Mouse (Mus musculus) embryonic facial prominence, embryonic 13.5 days (tissue): ENCODE data around the gene Wfdc3. TPM values are rescaled to one million over a fixed set of nuclear protein-coding genes. Genes with fewer than 3 reads are reported as not detected.

Experiments
- ATAC-seq: fragments of 200-750 bp; cut with Nextera tagmentation; 2 replicates; pipeline ENCODE4 v1.8.0; 2017; ENCODE audit warnings: low read depth; ENCODE audit not compliant: insufficient number of reproducible peaks, insufficient read depth, low FRiP score, low TSS enrichment
- H3K27ac ChIP-seq: fragments of 300-500 bp; sonication (generic); 2 replicates; pipeline ENCODE4 v1.5.1; 2015; ENCODE audit warnings: moderate library complexity, mild to moderate bottlenecking, inconsistent platforms
- H3K27me3 ChIP-seq: fragments of 300-500 bp; sonication (generic); 2 replicates; pipeline ENCODE4 v1.6.1; 2015; ENCODE audit warnings: mild to moderate bottlenecking, inconsistent platforms
- H3K36me3 ChIP-seq: fragments of 300-500 bp; sonication (generic); 2 replicates; pipeline ENCODE4 v1.6.1; 2015; ENCODE audit warnings: mild to moderate bottlenecking, inconsistent platforms
- H3K4me1 ChIP-seq: fragments of 300-500 bp; sonication (generic); 2 replicates; pipeline ENCODE4 v1.6.1; 2015; ENCODE audit warnings: inconsistent platforms
- H3K4me2 ChIP-seq: fragments of 300-500 bp; sonication (generic); 2 replicates; pipeline ENCODE4 v1.6.1; 2015; ENCODE audit warnings: moderate library complexity, mild to moderate bottlenecking, inconsistent platforms
- H3K4me3 ChIP-seq: fragments of 300-500 bp; sonication (generic); 2 replicates; pipeline ENCODE4 v1.5.1; 2015; ENCODE audit warnings: mild to moderate bottlenecking, inconsistent platforms
- H3K9ac ChIP-seq: fragments of 300-500 bp; sonication (generic); 2 replicates; pipeline ENCODE4 v1.6.1; 2015; ENCODE audit warnings: mild to moderate bottlenecking, inconsistent platforms
- H3K9me3 ChIP-seq: fragments of 300-500 bp; sonication (generic); 2 replicates; pipeline ENCODE4 v1.6.1; 2016; ENCODE audit warnings: inconsistent platforms
- WGBS: fragments of 180-500 bp; shearing (Covaris S2); methylation state at CpG from one replicate; pipeline ENCODE4 v1.1.7; 2015; ENCODE audit warnings: mixed read lengths; 5-methylcytosine and 5-hydroxymethylcytosine counted together
- polyA plus RNA-seq: library from polyadenylated mRNA; unstranded; fragments of >200 nt; fragmentation: Nextera tagmentation; extraction: Ambion mirVana; gene quantifications from 2 replicates; pipeline ENCODE4 v1.2.1, GENCODE M21; 2015

The Wfdc3 gene
- polyA plus RNA-seq, 1 experiment from 2014 or later, result 0.93 TPM

GRCm38 (mm10) chr2:164757841-164758240 is 12.1 kb upstream of the Wfdc3 start:
- H3K27ac ChIP-seq, result no peak overlapping the region
- ATAC-seq, result no peak
- H3K4me2 ChIP-seq, result no peak overlapping the region
- H3K4me3 ChIP-seq, result no peak overlapping the region
- H3K9ac ChIP-seq, result no peak overlapping the region
- peaks cover 99% of the 10 kb centered on the region for H3K36me3 ChIP-seq
- H3K9me3 ChIP-seq, result no peaks in the 10 kb centered on the region
- H3K27me3 ChIP-seq, result no peaks in the 10 kb centered on the region
- 89% methylated on average over 8 of the region's 11 CpGs for WGBS
- H3K4me1 ChIP-seq, result no peaks in the 10 kb centered on the region

GRCm38 (mm10) chr2:164754800-164755199 is 9.1 kb upstream of the Wfdc3 start:
- H3K36me3 ChIP-seq, result peaks cover 96% of the 10 kb centered on the region
- 90% methylated on average over 2 of the region's 2 CpGs for WGBS

GRCm38 (mm10) chr2:164754105-164754504 is 8.4 kb upstream of the Wfdc3 start:
- no peaks in the 10 kb centered on the region for H3K27me3 ChIP-seq
- H3K27ac ChIP-seq, result no peak overlapping the region
- no peaks in the 10 kb centered on the region for H3K9me3 ChIP-seq
- no peak overlapping the region for H3K9ac ChIP-seq
- H3K36me3 ChIP-seq, result peaks cover 93% of the 10 kb centered on the region
- no peaks in the 10 kb centered on the region for H3K4me1 ChIP-seq
- H3K4me2 ChIP-seq, result no peak overlapping the region
- no peak for ATAC-seq
- WGBS, result 86% methylated on average over 11 of the region's 11 CpGs
- H3K4me3 ChIP-seq, result no peak overlapping the region

More at GRCm38 (mm10) chr2:164754800-164755199, 9.1 kb upstream of the Wfdc3 start:
- no peak overlapping the region for H3K9ac ChIP-seq
- no peak overlapping the region for H3K4me2 ChIP-seq
- H3K27ac ChIP-seq, result no peak overlapping the region
- no peaks in the 10 kb centered on the region for H3K27me3 ChIP-seq
- no peaks in the 10 kb centered on the region for H3K4me1 ChIP-seq
- no peak overlapping the region for H3K4me3 ChIP-seq
- H3K9me3 ChIP-seq, result no peaks in the 10 kb centered on the region
- no peak for ATAC-seq

GRCm38 (mm10) chr2:164752454-164752853 is 6.7 kb upstream of the Wfdc3 start:
- H3K27me3 ChIP-seq, result no peaks in the 10 kb centered on the region
- H3K9ac ChIP-seq, result no peak overlapping the region
- H3K27ac ChIP-seq, result no peak overlapping the region
- H3K36me3 ChIP-seq, result peaks cover 93% of the 10 kb centered on the region
- no peaks in the 10 kb centered on the region for H3K9me3 ChIP-seq
- ATAC-seq, result no peak
- 0 out of 2 replicates have a peak, but pooled peaks cover 1% of the 10 kb centered on the region for H3K4me1 ChIP-seq
- no peak overlapping the region for H3K4me2 ChIP-seq
- no peak overlapping the region for H3K4me3 ChIP-seq
- WGBS, result 92% methylated on average over 2 of the region's 2 CpGs

- whole genome bisulfite sequencing, result 94% methylated on average over 6 of the region's 6 CpGs
- H3K4me2 ChIP-seq, result no peak overlapping the region
- no peak overlapping the region for H3K27ac ChIP-seq
- no peaks in the 10 kb centered on the region; the same call in 1 of the 2 replicates for H3K27me3 ChIP-seq
- ATAC-seq, result no peak
- H3K9me3 ChIP-seq, result no peaks in the 10 kb centered on the region
- peaks cover 18% of the 10 kb centered on the region for H3K4me1 ChIP-seq
- peaks cover 60% of the 10 kb centered on the region for H3K36me3 ChIP-seq
- H3K9ac ChIP-seq, result no peak overlapping the region
- H3K4me3 ChIP-seq, result no peak overlapping the region
Measured at GRCm38 (mm10) chr2:164748991-164749390, 3.3 kb upstream of the Wfdc3 start.

- Histone ChIP-seq H3K4me3 (no peak overlapping the region), H3K4me2 (no peak overlapping the region), H3K4me1 (peaks cover 18% of the 10 kb centered on the region), H3K9ac (no peak overlapping the region), H3K27me3 (no peaks in the 10 kb centered on the region; the same call in 1 of the 2 replicates), H3K27ac (no peak overlapping the region), H3K36me3 (peaks cover 52% of the 10 kb centered on the region), H3K9me3 (no peaks in the 10 kb centered on the region)
- no peak for ATAC-seq
- 85% methylated on average over 4 of the region's 4 CpGs for WGBS
Measured at GRCm38 (mm10) chr2:164748191-164748590, 2.5 kb upstream of the Wfdc3 start.

- Histone ChIP-seq H3K4me2 (peak overlapping the region; percentile 83), H3K9ac (peak overlapping the region; percentile 96), H3K27me3 (no peaks in the 10 kb centered on the region; the same call in 1 of the 2 replicates), H3K9me3 (no peaks in the 10 kb centered on the region), H3K4me1 (peaks cover 18% of the 10 kb centered on the region), H3K27ac (no peak overlapping the region), H3K4me3 (peak overlapping the region; percentile 91), H3K36me3 (peaks cover 38% of the 10 kb centered on the region)
- no peak for ATAC-seq
- 59% methylated on average over 8 of the region's 8 CpGs for WGBS
Measured at GRCm38 (mm10) chr2:164746693-164747092, 962 bp upstream of the Wfdc3 start.

- H3K27me3 ChIP-seq, result no peaks in the 10 kb centered on the region; the same call in 1 of the 2 replicates
- H3K4me3 ChIP-seq, result peak overlapping the region; percentile 91
- peak overlapping the region; percentile 83 for H3K4me2 ChIP-seq
- peaks cover 24% of the 10 kb centered on the region for H3K36me3 ChIP-seq
- H3K9ac ChIP-seq, result peak overlapping the region; percentile 96
- H3K4me1 ChIP-seq, result peaks cover 18% of the 10 kb centered on the region
- 71% methylated on average over 13 of the region's 13 CpGs for WGBS
- H3K9me3 ChIP-seq, result no peaks in the 10 kb centered on the region
- no peak overlapping the region for H3K27ac ChIP-seq
- no peak for ATAC-seq
Measured at GRCm38 (mm10) chr2:164744987-164745386, 744 bp downstream of the Wfdc3 start.

GRCm38 (mm10) chr2:164739876-164740275 is 5.9 kb downstream of the Wfdc3 start:
- Histone ChIP-seq H3K4me1 (peaks cover under 1% of the 10 kb centered on the region; the same call in 1 of the 2 replicates), H3K9ac (no peak overlapping the region), H3K36me3 (no peaks in the 10 kb centered on the region), H3K4me3 (no peak overlapping the region), H3K9me3 (no peaks in the 10 kb centered on the region), H3K27me3 (no peaks in the 10 kb centered on the region), H3K4me2 (no peak overlapping the region), H3K27ac (no peak overlapping the region)
- ATAC-seq, result no peak
- WGBS, result 37% methylated on average over 7 of the region's 7 CpGs

GRCm38 (mm10) chr2:164737377-164738090 is 8.2 kb downstream of the Wfdc3 start:
- ATAC-seq, result no peak
- no peak overlapping the region for H3K9ac ChIP-seq
- no peaks in the 10 kb centered on the region for H3K4me1 ChIP-seq
- no peak overlapping the region for H3K27ac ChIP-seq
- no peaks in the 10 kb centered on the region for H3K9me3 ChIP-seq
- H3K36me3 ChIP-seq, result no peaks in the 10 kb centered on the region
- no peaks in the 10 kb centered on the region for H3K27me3 ChIP-seq
- 57% methylated on average over 3 of the region's 3 CpGs for WGBS
- no peak overlapping the region for H3K4me3 ChIP-seq
- H3K4me2 ChIP-seq, result no peak overlapping the region

- ATAC-seq, result no peak
- H3K36me3 ChIP-seq, result no peaks in the 10 kb centered on the region
- H3K27me3 ChIP-seq, result no peaks in the 10 kb centered on the region
- H3K4me3 ChIP-seq, result no peak overlapping the region
- H3K9me3 ChIP-seq, result no peaks in the 10 kb centered on the region
- no peaks in the 10 kb centered on the region for H3K4me1 ChIP-seq
- H3K4me2 ChIP-seq, result no peak overlapping the region
- WGBS, result 89% methylated on average over 5 of the region's 5 CpGs
- H3K9ac ChIP-seq, result no peak overlapping the region
- no peak overlapping the region for H3K27ac ChIP-seq
Measured at GRCm38 (mm10) chr2:164735446-164735845, 10.3 kb downstream of the Wfdc3 start.

- Histone ChIP-seq H3K9ac (no peak overlapping the region), H3K36me3 (no peaks in the 10 kb centered on the region), H3K4me3 (no peak overlapping the region), H3K4me2 (no peak overlapping the region), H3K9me3 (no peaks in the 10 kb centered on the region), H3K27ac (no peak overlapping the region), H3K27me3 (no peaks in the 10 kb centered on the region), H3K4me1 (no peaks in the 10 kb centered on the region)
- no peak for ATAC-seq
- WGBS, result 79% methylated on average over 5 of the region's 5 CpGs
Measured at GRCm38 (mm10) chr2:164734839-164735238, 10.9 kb downstream of the Wfdc3 start.
